Mouse (Mus musculus): ENCODE measurements around the gene Ubac2.

DNA sequence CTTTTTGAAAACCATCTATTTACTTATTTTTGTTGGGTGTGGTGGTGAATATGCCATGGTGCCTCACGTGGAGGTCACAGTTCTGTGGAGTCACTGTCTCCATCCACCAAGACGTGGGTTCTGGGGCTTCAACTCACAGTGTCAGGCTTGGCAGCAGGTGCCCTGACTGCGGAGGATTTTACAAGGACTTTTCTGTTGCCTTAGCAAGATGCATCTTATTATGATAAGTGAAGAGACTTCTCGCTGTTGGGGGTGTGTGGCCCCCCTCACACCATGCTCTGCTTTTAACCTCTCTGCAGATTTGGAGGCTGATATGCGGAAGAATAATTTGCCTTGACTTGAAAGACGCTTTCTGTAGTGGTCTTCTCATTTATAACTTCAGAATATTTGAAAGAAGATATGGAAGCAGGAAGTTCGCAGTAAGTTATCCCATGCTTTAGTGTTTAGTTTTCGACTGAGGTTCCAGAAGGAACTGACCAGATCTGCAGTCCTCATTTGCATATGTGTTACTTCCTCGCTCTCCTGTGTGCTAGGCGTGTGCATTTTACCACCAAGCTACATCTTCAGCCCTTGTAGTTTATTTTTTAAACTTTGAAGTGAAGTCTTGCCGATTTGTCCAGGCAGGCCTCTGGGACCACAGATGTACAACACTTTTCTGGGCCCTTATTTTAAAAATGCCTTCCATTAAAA lies 28.7 kb downstream of the Ubac2 start:
- TF ChIP-seq POLR2A (IDR thresholded peaks at IDR 0.05; ENCODE audit: borderline replicate concordance, extremely low read depth, low read depth, low read length) (no peak), CTCF (IDR thresholded peaks at IDR 0.05; ENCODE audit: insufficient read depth, low read length) (no peak)

All from lung, adult 2 months (tissue).